Mouse (Mus musculus) fat pad, adult 2 months (tissue): ENCODE measurements around the gene Nsl1.

Source experiments
- DNase-seq: peaks from one replicate; pipeline ENCODE4 v3.0.0-alpha.2; 2011; ENCODE audit warnings: low read depth, low spot score; ENCODE audit errors: extremely low read depth

The Nsl1 gene

GRCm38 (mm10) chr1:191053555-191053954 lies 9.3 kb upstream of the Nsl1 start:
- no peak for DNase-seq

- no peak for DNase-seq
These were observed 7.8 kb upstream of the Nsl1 start for GRCm38 (mm10) chr1:191054870-191055532.

GRCm38 (mm10) chr1:191055533-191055873 lies 7.3 kb upstream of the Nsl1 start:
- no peak for DNase-seq

- DNase-seq: no peak
These were observed 5.4 kb upstream of the Nsl1 start for GRCm38 (mm10) chr1:191057461-191057860.

GRCm38 (mm10) chr1:191062241-191062780 lies 501 bp upstream of the Nsl1 start:
- DNase-seq: no peak

- no peak for DNase-seq
These were observed 888 bp downstream of the Nsl1 start for GRCm38 (mm10) chr1:191063700-191064099.

GRCm38 (mm10) chr1:191064535-191064934 lies 1.7 kb downstream of the Nsl1 start:
- no peak for DNase-seq

- DNase-seq: no peak
These were observed 2.4 kb downstream of the Nsl1 start for GRCm38 (mm10) chr1:191065188-191065587.

- no peak for DNase-seq
These were observed 5.6 kb downstream of the Nsl1 start for GRCm38 (mm10) chr1:191068377-191068776.

GRCm38 (mm10) chr1:191070259-191070658 lies 7.4 kb downstream of the Nsl1 start:
- DNase-seq: no peak

- DNase-seq: no peak
These were observed 8.8 kb downstream of the Nsl1 start for GRCm38 (mm10) chr1:191071613-191072012.

- DNase-seq: no peak
These were observed 9.6 kb downstream of the Nsl1 start for GRCm38 (mm10) chr1:191072329-191072913.

- DNase-seq: no peak
These were observed 10.2 kb downstream of the Nsl1 start for GRCm38 (mm10) chr1:191073001-191073400.

- DNase-seq: no peak
These were observed 10.7 kb downstream of the Nsl1 start for GRCm38 (mm10) chr1:191073486-191073885.

GRCm38 (mm10) chr1:191075199-191075883 lies 12.5 kb downstream of the Nsl1 start:
- no peak for DNase-seq

- no peak for DNase-seq
These were observed 20.4 kb downstream of the Nsl1 start for GRCm38 (mm10) chr1:191083230-191083629.

GRCm38 (mm10) chr1:191084951-191085559 lies 22.2 kb downstream of the Nsl1 start:
- DNase-seq: no peak

- DNase-seq: no peak
These were observed 22.8 kb downstream of the Nsl1 start for GRCm38 (mm10) chr1:191085597-191085996.

- no peak for DNase-seq
These were observed 23.6 kb downstream of the Nsl1 start for GRCm38 (mm10) chr1:191086304-191086878.

GRCm38 (mm10) chr1:191086960-191087359 lies 24.1 kb downstream of the Nsl1 start:
- DNase-seq: no peak

GRCm38 (mm10) chr1:191087955-191088354 lies 25.1 kb downstream of the Nsl1 start:
- no peak for DNase-seq
